Mouse (Mus musculus): ENCODE data around the gene Plp2.

- TF ChIP-seq POLR2A (IDR thresholded peaks at IDR 0.05; ENCODE audit: low read depth, low read length) (no peak), CTCF (conservative IDR thresholded peaks at IDR 0.05; ENCODE audit: insufficient read depth, insufficient read length, low read depth, low read length) (no peak)
These were observed 12.2 kb downstream of the Plp2 start for GRCm38 (mm10) chrX:7658785-7659589.

Measured in kidney, adult 2 months (tissue).